Mouse (Mus musculus): ENCODE results near the gene Pcsk4.
"Not testable (repeated sequence)": the region's sequence is repeated elsewhere in the genome, so short reads cannot be mapped to it uniquely, and the experiment has no call there.

The Pcsk4 gene

DNA sequence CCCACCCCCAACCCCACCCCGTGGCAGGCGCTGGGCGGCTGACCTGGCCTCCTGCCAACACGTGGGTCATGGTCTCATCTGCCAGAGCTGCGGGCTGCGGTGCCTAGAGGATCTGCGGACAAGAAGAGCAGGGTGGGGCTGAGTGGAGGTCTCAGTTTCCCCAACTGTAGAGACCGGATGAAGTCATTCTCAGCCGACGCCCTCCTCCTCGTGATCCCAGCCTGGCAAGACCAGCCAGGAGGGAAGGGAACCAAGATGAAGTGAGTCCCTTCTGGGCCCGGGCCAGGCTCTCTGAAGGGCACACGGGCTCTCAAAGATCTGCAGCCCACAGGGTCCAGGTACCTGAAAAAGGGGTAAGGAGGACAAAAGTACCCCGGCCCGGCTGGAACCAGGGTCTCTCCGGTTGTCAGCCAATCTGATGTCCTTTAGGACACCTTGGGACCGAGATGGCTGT is 18.2 kb upstream of the Pcsk4 start:
- DNase-seq, result no peak

DNA sequence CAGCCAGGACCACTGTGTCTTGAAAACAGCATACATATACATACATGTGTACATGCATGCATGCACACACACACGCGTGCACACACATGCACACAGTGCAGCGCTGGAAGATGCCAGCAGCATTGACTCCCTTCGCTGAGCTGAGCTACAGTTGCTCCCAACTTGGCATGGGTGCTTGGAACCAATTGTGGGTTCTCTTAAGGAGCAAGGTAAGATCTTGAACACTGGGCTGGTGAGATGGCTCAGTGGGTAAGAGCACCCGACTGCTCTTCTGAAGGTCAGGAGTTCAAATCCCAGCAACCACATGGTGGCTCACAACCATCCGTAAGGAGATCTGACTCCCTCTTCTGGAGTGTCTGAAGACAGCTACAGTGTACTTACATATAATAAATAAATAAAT is 16.6 kb upstream of the Pcsk4 start:
- not testable (repeated sequence) for DNase-seq

GRCm38 (mm10) chr10:80345122-80345521 is 15.8 kb upstream of the Pcsk4 start:
- peak; percentile 55 for DNase-seq

- peak; percentile 38 for DNase-seq
These were observed 14.9 kb upstream of the Pcsk4 start for GRCm38 (mm10) chr10:80344131-80344661.

DNA sequence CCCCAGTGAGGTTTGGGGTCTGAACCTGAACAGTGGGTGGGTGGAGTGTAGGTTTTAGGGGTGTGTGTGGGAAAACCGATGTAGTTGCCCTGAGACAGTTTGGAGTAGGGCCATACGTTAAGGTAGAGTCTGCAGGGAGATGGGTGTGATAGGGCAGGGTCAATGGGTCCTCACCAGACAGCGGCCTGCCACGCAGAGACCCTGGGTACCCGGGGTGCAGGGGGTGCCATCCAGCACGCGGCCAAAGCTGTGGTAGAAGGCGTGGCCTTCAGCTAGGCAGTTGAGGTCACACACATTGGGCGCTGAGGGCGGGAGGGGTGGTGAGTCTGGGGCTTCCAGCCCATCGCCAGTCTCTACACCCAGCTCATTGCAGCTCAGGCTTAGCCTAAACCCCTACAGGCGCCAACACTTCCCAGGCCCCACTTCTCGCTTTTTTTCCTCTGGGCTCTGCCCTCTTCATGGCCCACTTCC is 14.2 kb upstream of the Pcsk4 start:
- no peak for DNase-seq

- peak; percentile 54 for DNase-seq
These were observed 13.6 kb upstream of the Pcsk4 start for GRCm38 (mm10) chr10:80342749-80343424.

DNA sequence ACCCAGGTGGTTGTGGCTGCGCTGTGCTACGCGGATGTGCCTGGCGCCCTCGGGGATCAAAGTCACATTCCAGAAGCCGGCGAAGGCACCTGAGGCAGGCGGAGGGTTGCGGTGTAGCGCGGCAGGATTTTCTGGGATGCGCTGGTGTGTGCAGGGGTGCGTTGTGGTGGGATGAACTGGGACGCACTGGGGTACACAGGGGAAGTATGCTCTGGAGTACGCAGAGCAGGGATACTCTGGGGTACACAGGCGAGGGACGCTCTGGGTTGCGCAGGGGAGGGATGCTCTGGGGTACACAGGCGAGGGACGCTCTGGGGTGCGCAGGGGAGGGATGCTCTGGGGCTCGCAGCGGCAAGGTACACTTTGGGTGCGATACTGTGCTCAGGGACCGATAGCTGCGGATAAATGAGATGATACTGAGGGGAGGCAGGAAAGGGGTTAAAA is 13.0 kb upstream of the Pcsk4 start:
- DNase-seq, result no peak

GRCm38 (mm10) chr10:80341491-80342304 is 12.4 kb upstream of the Pcsk4 start:
- DNase-seq, result no peak

DNA sequence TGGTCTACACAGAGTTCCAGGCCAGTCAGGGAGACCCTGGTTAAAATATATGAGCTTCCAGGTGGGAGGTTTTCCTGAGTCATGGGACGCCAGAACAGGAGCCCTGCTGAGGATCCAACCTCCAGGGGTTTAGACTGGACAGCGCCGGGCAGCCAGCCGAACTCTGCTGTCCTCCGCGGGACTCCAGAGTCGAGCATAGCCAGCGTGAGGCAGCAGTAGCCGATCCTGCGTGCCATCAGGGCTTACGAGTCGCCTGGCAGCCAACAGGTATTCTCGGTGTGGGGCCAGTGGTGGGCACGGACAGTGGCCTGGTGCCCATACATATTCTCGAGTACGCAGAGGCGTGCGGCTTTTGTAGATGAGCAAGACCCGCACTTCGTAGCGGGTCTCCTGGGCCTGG is 11.7 kb upstream of the Pcsk4 start:
- no peak for DNase-seq

DNA sequence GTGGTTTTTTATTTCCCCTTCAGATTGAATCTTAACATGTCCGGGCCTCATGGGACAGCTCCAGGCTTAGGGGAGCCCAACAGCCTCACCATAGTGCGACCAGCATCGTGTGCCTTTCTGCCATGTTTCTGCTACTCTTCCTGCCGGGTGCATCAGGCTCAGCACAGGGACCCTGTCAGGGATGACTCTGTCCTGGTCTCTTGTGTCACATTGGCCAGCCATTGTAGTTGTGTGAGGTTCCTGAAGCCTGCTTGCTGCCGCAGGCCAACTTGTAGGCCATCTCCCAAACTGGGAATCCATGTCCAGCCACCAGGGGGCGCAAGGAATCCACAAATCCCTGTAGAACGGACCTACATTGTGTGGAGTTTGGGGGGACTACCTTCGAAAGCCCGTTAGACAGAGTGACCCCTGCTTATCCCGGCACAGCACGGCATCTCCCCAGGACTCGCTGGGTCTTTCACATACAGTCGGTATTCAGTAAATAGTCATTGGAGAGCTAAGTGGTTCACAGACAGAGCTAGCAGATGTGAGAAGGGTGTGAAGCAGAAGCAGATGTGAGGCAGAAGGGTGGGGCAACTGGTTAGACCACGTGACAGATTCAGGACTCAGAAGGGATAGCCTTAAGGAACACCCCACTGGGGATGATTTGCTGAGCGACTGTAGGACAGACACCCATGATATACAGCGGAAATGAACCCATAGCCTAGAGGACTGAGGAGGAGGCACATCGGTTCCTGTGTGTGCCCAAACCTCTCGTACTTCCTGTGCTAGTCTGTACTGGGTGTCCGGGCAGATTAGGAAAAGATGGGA is 10.8 kb upstream of the Pcsk4 start:
- peak; percentile 90 for DNase-seq

- no peak for DNase-seq
These were observed 7.0 kb upstream of the Pcsk4 start for GRCm38 (mm10) chr10:80336263-80336662.

- DNase-seq, result no peak
These were observed 3.3 kb upstream of the Pcsk4 start for GRCm38 (mm10) chr10:80332525-80332989.

- DNase-seq, result no peak
These were observed 2.6 kb upstream of the Pcsk4 start for GRCm38 (mm10) chr10:80331636-80332524.

GRCm38 (mm10) chr10:80330888-80331287 is 1.6 kb upstream of the Pcsk4 start:
- DNase-seq, result no peak

- DNase-seq, result no peak
These were observed 786 bp upstream of the Pcsk4 start for GRCm38 (mm10) chr10:80330084-80330483.

DNA sequence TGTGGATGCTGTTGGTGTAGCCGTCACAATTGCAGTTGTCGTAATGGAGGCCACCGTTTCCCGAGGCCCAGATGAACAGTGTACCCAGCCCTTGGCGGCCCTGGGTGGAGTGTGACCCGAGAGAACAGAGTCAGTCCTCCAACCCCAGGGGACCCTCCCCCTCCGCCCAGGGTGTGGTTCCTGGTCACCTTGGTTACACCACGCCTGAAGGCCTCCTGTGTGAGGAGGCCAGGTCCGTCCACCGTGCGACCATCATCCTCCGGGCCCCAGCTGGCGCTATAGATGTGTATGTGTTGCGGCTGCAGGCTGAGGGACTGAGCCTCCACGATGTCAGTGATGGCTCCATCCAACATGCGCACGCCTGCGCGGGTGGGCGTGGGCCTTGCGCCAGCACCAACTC is 4.3 kb downstream of the Pcsk4 start:
- DNase-seq, result no peak

DNA sequence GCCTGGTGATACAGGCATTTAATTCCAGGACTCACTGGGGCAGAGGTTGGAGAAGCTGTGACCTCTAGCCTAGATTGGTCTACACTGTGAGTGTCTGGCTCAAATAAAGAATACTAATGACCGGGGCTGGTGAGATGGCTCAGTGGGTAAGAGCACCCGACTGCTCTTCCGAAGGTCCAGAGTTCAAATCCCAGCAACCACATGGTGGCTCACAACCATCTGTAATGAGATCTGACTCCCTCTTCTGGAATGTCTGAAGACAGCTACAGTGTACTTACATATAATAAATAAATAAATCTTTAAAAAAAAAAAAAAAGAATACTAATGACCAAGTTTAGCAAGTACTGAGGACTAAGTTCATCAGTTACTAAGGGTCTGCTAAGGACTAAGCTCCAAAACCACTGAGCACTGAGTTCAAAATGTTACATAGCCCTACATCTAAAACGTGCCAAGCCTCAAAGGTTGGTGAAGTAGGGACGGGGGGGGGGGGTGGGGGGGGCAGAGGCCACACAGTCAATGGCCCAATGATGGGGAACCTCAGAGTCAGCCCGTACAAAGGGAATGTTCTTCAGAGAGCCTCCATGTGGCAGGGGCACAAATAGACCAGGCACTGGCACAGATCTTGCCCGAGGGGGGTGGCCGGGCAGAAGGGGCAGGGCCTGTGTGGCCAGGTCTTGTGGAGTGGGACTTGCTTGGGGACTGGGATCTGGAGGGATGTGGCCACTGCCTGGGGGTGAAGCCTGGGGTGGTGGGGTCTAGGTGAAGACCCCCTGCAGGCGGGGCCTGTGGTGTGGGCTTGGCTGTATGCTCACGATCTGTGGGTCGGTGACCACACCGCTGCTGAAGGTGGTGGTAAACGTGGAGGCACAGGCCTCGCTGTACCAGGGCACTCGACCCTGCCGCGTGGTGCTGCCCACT is 4.9 kb downstream of the Pcsk4 start:
- DNase-seq, result no peak

GRCm38 (mm10) chr10:80323261-80324119 is 5.8 kb downstream of the Pcsk4 start:
- peak; percentile 80 for DNase-seq

- DNase-seq, result no peak
These were observed 6.5 kb downstream of the Pcsk4 start for GRCm38 (mm10) chr10:80322811-80323211.

All from lung, postnatal 14 days (tissue).